Mouse (Mus musculus): ENCODE data around the gene Olfr722.
"Not testable (repeated sequence)": the region's sequence is repeated elsewhere in the genome, so short reads cannot be mapped to it uniquely, and the experiment has no call there.

Olfr722 gene

DNA sequence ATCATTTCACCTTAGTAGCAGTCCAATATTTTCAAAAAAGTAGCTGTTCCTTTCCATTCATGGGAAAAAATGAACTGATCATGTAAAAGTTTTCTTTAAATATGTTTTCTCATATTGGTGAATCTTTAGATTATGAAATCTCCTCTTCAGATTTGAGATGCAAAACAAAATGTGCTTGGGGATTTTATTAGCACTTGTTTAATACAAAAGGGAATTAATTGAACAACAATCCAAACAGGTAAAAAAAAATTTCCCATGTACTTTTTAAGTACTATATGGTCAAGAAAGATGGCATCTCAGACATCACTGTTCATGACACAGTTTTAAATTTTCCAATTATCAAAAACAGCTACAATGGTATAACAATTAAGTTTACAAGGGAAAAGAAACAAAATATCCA lies at the start of gene Olfr722:
TSS of gene Olfr722 (minus strand) at position 101 of the 400 bp plus-strand sequence.
- no peak for TF ChIP-seq GATA4 (IDR thresholded peaks at IDR 0.05; ENCODE audit: insufficient replicate concordance, low read length)

DNA sequence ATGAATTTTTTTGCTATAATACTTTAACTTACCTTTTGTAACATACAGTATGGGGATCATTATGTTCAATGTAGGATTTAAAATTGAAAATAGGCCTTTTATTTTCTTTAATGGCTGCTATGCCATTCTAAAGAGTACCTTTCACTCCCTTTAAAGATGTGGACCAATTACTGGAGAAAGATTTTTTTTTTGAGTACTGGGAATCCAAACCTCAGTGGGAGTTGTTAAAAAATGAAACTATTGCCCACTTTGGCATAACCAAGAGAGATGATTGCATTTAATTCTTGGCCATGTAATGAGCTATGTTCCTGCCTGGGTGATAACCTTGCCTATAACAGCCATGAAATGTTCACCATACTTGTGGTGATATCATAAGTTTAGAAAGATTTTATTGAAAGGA lies 29.9 kb upstream of the Olfr722 start, which contains the start of gene Olfr723:
TSS of gene Olfr723 (minus strand) at position 101 of the 400 bp plus-strand sequence.
- TF ChIP-seq GATA4 (IDR thresholded peaks at IDR 0.05; ENCODE audit: insufficient replicate concordance, low read length): not testable (repeated sequence)

GRCm38 (mm10) chr14:49860387-49860786 lies 41.4 kb downstream of the Olfr722 start:
- no peak for TF ChIP-seq GATA4 (IDR thresholded peaks at IDR 0.05; ENCODE audit: insufficient replicate concordance, low read length)

Data from liver, adult (tissue).